Mouse (Mus musculus) lung, embryonic 14.5 days (tissue): ENCODE data around the gene Olfr907. TPM values are rescaled to one million over a fixed set of nuclear protein-coding genes. Genes with fewer than 3 reads are reported as not detected.

Source experiments
- ATAC-seq: fragments of 200-750 bp; cut with Nextera tagmentation; 2 replicates; pipeline ENCODE4 v1.8.0; 2017; ENCODE audit warnings: mild to moderate bottlenecking, moderate TSS enrichment, moderate library complexity; ENCODE audit not compliant: insufficient read depth
- DNase-seq: peaks from one replicate; pipeline ENCODE4 v3.0.0-alpha.2; 2015
- H3K27ac ChIP-seq: fragments of 300-500 bp; sonication (generic); 2 replicates; pipeline ENCODE4 v1.5.1; 2014; ENCODE audit warnings: low read depth, mild to moderate bottlenecking, moderate library complexity
- H3K27me3 ChIP-seq: fragments of 300-500 bp; sonication (generic); 2 replicates; pipeline ENCODE4 v1.6.1; 2014; ENCODE audit warnings: low read length, control low read depth; ENCODE audit not compliant: insufficient read depth
- H3K36me3 ChIP-seq: fragments of 300-500 bp; sonication (generic); 2 replicates; pipeline ENCODE4 v1.6.1; 2014; ENCODE audit warnings: control low read depth; ENCODE audit not compliant: insufficient read depth
- H3K4me1 ChIP-seq: fragments of 300-500 bp; sonication (generic); 2 replicates; pipeline ENCODE4 v1.6.1; 2014; ENCODE audit warnings: antibody characterized with exemption, control low read depth; ENCODE audit not compliant: insufficient read depth
- H3K4me2 ChIP-seq: fragments of 300-500 bp; sonication (generic); 2 replicates; pipeline ENCODE4 v1.6.1; 2014; ENCODE audit warnings: mild to moderate bottlenecking
- H3K4me3 ChIP-seq: fragments of 300-500 bp; sonication (generic); 2 replicates; pipeline ENCODE4 v1.5.1; 2014; ENCODE audit warnings: low read depth, low read length
- H3K9ac ChIP-seq: fragments of 300-500 bp; sonication (generic); 2 replicates; pipeline ENCODE4 v1.6.1; 2014
- H3K9me3 ChIP-seq: fragments of 300-500 bp; sonication (generic); 2 replicates; pipeline ENCODE4 v1.6.1; 2016; ENCODE audit warnings: low read depth, low read length, control low read depth
- CTCF ChIP-seq: IDR thresholded peaks from 2 replicates; pipeline ENCODE4 v1.5.1; 2016; ENCODE audit warnings: antibody characterized with exemption, low read depth
- WGBS: fragments of 180-500 bp; shearing (Covaris S2); extraction: QIAGEN DNeasy Blood & Tissue Kit; methylation state at CpG from one replicate; pipeline ENCODE4 v1.1.7; 2014; 5-methylcytosine and 5-hydroxymethylcytosine counted together
- polyA plus RNA-seq: library from polyadenylated mRNA; unstranded; fragments of >200 nt; fragmentation: Nextera tagmentation; extraction: Ambion mirVana; gene quantifications from 2 replicates; pipeline ENCODE4 v1.2.1, GENCODE M21; 2014

Olfr907 gene
- polyA plus RNA-seq, 1 experiment from 2014 or later, result not detected

DNA sequence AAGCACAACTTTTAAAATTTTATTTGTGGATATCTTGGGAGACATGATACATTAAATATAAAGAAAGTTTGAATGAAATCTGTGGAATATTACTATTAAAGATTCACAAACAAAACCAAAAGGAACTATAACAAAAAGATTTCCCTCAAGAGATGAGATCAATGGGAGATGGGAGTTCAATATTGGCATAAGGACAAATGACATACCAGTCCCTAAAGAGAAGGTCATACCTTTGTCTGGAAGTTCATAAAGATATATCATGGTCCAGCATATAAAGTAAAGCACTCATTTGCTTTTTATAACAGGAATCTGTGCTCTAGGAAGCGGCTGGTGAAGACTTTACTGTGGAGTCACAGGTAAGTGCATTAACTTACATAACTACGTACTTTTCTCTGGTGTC, 41.9 kb downstream of the Olfr907 start, which contains the start of gene Olfr910:
Olfr910 (plus strand) TSS at position 301 of the 400 bp plus-strand sequence.
- Histone ChIP-seq H3K36me3 (no peaks in the 10 kb centered on the region), H3K27me3 (no peaks in the 10 kb centered on the region), H3K9me3 (no peaks in the 10 kb centered on the region), H3K4me1 (no peaks in the 10 kb centered on the region), H3K4me2 (no peak within 1 kb of the TSS), H3K9ac (no peak within 1 kb of the TSS), H3K27ac (no peak within 1 kb of the TSS), H3K4me3 (no peak within 1 kb of the TSS)
- TF ChIP-seq CTCF, result no peak
- WGBS, result 79% methylated on average over 2 of the region's 2 CpGs
- DNase-seq (no peak), ATAC-seq (no peak)

Other genes starting within 250 kb of the Olfr907 start
- gene Olfr143, start 243.0 kb upstream of the Olfr907 start, polyA plus RNA-seq, result not detected in 2 replicates
- gene Olfr895, start 227.9 kb upstream of the Olfr907 start, polyA plus RNA-seq, result not detected in 2 replicates
- gene Olfr896-ps1, start 204.7 kb upstream of the Olfr907 start, polyA plus RNA-seq, result not detected in 2 replicates
- gene Olfr25, start 166.7 kb upstream of the Olfr907 start, polyA plus RNA-seq, result not detected in 2 replicates
- not detected in 2 replicates for gene Olfr898, start 147.4 kb upstream of the Olfr907 start, polyA plus RNA-seq
- not detected in 2 replicates for gene Olfr250, start 128.9 kb upstream of the Olfr907 start, polyA plus RNA-seq
- not detected in 2 replicates for gene Olfr251, start 118.7 kb upstream of the Olfr907 start, polyA plus RNA-seq
- gene Olfr147, start 94.1 kb upstream of the Olfr907 start, polyA plus RNA-seq, result not detected in 2 replicates
- not detected in 2 replicates for gene Olfr901, start 66.3 kb upstream of the Olfr907 start, polyA plus RNA-seq
- not detected in 2 replicates for gene Olfr902, start 48.1 kb upstream of the Olfr907 start, polyA plus RNA-seq
- not detected in 2 replicates for gene Olfr904, start 32.7 kb upstream of the Olfr907 start, polyA plus RNA-seq
- gene Olfr905, start 24.7 kb upstream of the Olfr907 start, polyA plus RNA-seq, result not detected in 2 replicates
- gene Olfr906, start 8.7 kb upstream of the Olfr907 start, polyA plus RNA-seq, result not detected in 2 replicates
- not detected in 2 replicates for gene Olfr911-ps1, start 25.8 kb downstream of the Olfr907 start, polyA plus RNA-seq
- not detected in 2 replicates for gene Olfr910, start 42.0 kb downstream of the Olfr907 start, polyA plus RNA-seq
- gene Olfr912, start 84.4 kb downstream of the Olfr907 start, polyA plus RNA-seq, result not detected in 2 replicates
- gene Olfr913, start 97.0 kb downstream of the Olfr907 start, polyA plus RNA-seq, result not detected in 2 replicates
- gene Olfr914, start 109.3 kb downstream of the Olfr907 start, polyA plus RNA-seq, result not detected in 2 replicates
- gene Olfr916, start 164.1 kb downstream of the Olfr907 start, polyA plus RNA-seq, result not detected in 2 replicates
- not detected in 2 replicates for gene Olfr917, start 170.0 kb downstream of the Olfr907 start, polyA plus RNA-seq
- not detected in 2 replicates for gene Olfr918, start 178.8 kb downstream of the Olfr907 start, polyA plus RNA-seq
- not detected in 2 replicates for gene Olfr919, start 207.9 kb downstream of the Olfr907 start, polyA plus RNA-seq
- 14.7 and 15.8 TPM in 2 replicates for gene Vwa5a, start 222.5 kb downstream of the Olfr907 start, polyA plus RNA-seq